Mouse (Mus musculus): Measurements from ENCODE around the gene Sapcd1.

Gene Sapcd1

DNA sequence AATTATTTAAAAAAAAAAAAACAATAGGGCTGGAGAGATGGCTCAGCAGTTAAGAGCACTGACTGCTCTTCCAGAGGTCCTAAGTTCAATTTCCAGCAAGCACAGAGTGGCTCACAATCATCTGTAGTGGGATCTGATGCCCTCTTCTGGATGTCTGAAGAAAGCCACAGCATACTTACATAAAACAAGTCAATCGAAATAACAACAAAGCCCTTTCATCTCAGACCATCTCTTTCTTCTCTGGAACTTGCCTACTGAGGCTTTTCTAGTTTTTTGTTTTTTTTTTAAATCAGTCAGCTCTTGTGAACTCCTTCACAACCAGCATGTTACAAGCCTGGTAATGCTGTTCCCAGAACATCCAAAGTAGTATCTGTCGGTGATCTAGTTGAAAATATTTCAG lies 47.2 kb downstream of the Sapcd1 start:
- DNase-seq (ENCODE audit: low spot score in 2 of 2): peak in 1 of 2 experiments; percentile 57

DNA sequence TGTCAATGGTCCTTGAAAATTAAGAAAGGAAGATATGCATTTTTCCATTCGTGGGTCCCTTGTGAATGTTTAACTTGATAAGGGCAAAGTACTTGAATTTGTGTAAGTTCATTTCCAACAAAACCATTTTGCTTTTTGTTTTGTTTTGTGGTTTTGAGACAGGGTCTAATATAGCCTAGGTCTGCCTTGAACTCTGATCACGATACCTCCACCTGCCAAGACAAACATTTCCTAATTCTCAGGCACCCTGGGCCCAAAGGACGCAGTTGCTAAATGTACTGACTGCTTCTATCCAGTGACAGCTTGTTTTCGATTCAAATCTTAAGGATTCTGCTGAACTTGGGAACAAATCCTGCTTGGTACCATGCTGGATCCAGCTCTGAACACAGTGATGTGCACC lies 48.2 kb downstream of the Sapcd1 start:
- no peak for DNase-seq (ENCODE audit: low spot score in 2 of 2)

DNA sequence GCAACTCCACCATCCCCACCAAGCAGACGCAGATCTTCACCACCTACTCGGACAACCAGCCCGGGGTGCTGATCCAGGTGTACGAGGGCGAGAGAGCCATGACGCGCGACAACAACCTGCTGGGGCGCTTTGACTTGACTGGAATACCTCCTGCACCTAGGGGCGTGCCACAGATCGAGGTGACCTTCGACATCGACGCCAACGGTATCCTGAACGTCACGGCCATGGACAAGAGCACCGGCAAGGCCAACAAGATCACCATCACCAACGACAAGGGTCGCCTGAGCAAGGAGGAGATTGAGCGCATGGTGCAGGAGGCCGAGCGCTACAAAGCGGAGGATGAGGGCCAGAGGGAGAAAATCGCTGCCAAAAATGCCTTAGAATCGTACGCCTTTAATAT lies 49.6 kb downstream of the Sapcd1 start:
- no peak for DNase-seq (ENCODE audit: low spot score in 2 of 2)

DNA sequence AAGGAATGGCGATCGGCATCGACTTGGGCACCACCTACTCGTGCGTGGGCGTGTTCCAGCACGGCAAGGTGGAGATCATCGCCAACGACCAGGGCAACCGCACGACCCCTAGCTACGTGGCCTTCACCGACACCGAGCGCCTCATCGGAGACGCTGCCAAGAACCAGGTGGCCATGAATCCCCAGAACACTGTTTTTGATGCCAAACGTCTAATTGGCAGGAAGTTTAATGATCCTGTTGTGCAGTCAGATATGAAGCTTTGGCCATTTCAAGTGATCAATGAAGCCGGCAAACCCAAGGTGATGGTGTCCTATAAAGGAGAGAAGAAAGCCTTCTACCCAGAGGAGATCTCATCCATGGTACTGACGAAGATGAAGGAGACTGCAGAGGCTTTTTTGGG lies 50.8 kb downstream of the Sapcd1 start:
- DNase-seq (ENCODE audit: low spot score in 2 of 2): no peak

Data from frontal cortex, postnatal 36 days (tissue).